Mouse (Mus musculus) heart, postnatal 0 days (tissue): ENCODE results near the gene Kitl.

Source experiments
- CTCF ChIP-seq: IDR thresholded peaks from 2 replicates; pipeline ENCODE4 v1.5.1; 2016; ENCODE audit warnings: antibody characterized with exemption, control low read depth, low read depth
- EP300 ChIP-seq: IDR thresholded peaks from 2 replicates; pipeline ENCODE4 v1.6.1; 2016; ENCODE audit warnings: antibody characterized with exemption, low read depth

DNA sequence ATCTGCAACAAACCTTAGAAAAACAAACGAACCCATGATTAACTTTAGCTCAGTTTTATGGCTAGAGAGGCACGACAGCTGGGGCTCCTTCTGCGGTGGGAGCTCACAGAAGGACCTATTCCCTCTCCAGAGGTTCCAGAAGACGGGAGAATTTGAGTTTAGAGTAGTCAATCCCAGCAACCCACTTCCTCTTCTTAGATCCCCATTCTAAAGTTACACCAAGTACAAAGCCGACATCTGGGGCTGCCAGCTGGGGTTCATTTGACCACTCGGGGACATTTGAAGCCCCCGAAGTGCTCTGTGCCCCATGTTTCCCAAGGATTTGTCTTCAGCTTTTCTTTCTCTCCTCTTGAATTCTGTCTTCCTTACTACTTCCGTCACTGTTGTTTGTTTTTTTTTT, 28.7 kb upstream of the Kitl start:
- TF ChIP-seq CTCF (no peak), EP300 (no peak)
